Mouse (Mus musculus): Measurements from ENCODE around the gene Gm26657.

DNA sequence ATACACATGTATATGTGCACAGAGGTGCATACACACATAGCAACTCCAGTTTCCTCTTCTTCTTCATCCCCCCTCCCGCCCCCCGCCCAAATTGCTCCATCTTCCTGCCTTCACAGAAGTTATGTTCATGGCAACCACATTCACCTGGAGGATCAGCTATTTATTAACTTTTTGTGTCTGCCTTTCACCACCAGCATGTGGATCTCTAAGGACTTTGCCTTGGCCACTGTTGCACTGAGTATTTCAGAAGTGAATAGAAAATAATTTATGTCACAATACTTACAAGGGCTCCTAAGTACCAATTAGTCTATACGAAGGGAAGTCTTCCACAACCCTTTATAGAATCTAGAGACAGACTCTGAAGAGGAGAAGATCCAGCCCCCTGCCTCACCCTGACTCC is 21.9 kb upstream of the Gm26657 start:
- TF ChIP-seq CTCF (IDR thresholded peaks at IDR 0.05; ENCODE audit: low read depth, low read length) (no peak), GATA1 (IDR thresholded peaks at IDR 0.05; ENCODE audit: borderline replicate concordance, low read length) (no peak)

Measured in G1E (cell line).